Mouse (Mus musculus) heart, postnatal 0 days (tissue): ENCODE results near the gene Cyp4a29. TPM values are rescaled to one million over a fixed set of nuclear protein-coding genes. Genes with fewer than 3 reads are reported as not detected.
"Not testable (repeated sequence)": the region's sequence is repeated elsewhere in the genome, so short reads cannot be mapped to it uniquely, and the experiment has no call there.

Experiments used
- ATAC-seq: fragments of 200-750 bp; cut with Nextera tagmentation; 2 replicates; pipeline ENCODE4 v1.8.0; 2017; ENCODE audit warnings: low read depth, moderate number of reproducible peaks, moderate library complexity; ENCODE audit not compliant: insufficient read depth
- DNase-seq: peaks from one replicate; pipeline ENCODE4 v3.0.0-alpha.2; 2016; ENCODE audit warnings: low spot score
- H3K27ac ChIP-seq: fragments of 300-500 bp; sonication (generic); 2 replicates; pipeline ENCODE4 v1.5.1; 2014; ENCODE audit warnings: low read depth, mild to moderate bottlenecking
- H3K27me3 ChIP-seq: fragments of 300-500 bp; sonication (generic); 2 replicates; pipeline ENCODE4 v1.6.1; 2014; ENCODE audit warnings: low read length, mixed read lengths; ENCODE audit not compliant: control insufficient read depth, insufficient read depth
- H3K36me3 ChIP-seq: fragments of 300-500 bp; sonication (generic); replicated peaks from 2 replicates; pipeline ENCODE4 v1.6.1; 2014; ENCODE audit warnings: low read length, mixed read lengths; ENCODE audit not compliant: control insufficient read depth, insufficient read depth
- H3K4me1 ChIP-seq: fragments of 300-500 bp; sonication (generic); 2 replicates; pipeline ENCODE4 v1.6.1; 2014; ENCODE audit warnings: antibody characterized with exemption; ENCODE audit not compliant: control insufficient read depth, insufficient read depth
- H3K4me2 ChIP-seq: fragments of 300-500 bp; sonication (generic); 2 replicates; pipeline ENCODE4 v1.6.1; 2014; ENCODE audit warnings: low read depth, mild to moderate bottlenecking, low read length, moderate library complexity
- H3K4me3 ChIP-seq: fragments of 300-500 bp; sonication (generic); 2 replicates; pipeline ENCODE4 v1.5.1; 2014; ENCODE audit warnings: low read depth, low read length
- H3K9ac ChIP-seq: fragments of 300-500 bp; sonication (generic); replicated peaks from 2 replicates; pipeline ENCODE4 v1.6.1; 2014; ENCODE audit warnings: low read depth, low read length, mixed read lengths
- H3K9me3 ChIP-seq: fragments of 300-500 bp; sonication (generic); replicated peaks from 2 replicates; pipeline ENCODE4 v1.6.1; 2016; ENCODE audit warnings: low read length; ENCODE audit not compliant: control insufficient read depth
- CTCF ChIP-seq: IDR thresholded peaks from 2 replicates; pipeline ENCODE4 v1.5.1; 2016; ENCODE audit warnings: antibody characterized with exemption, control low read depth, low read depth
- EP300 ChIP-seq: IDR thresholded peaks from 2 replicates; pipeline ENCODE4 v1.6.1; 2016; ENCODE audit warnings: antibody characterized with exemption, low read depth
- WGBS: fragments of 180-500 bp; shearing (Covaris S2); extraction: QIAGEN DNeasy Blood & Tissue Kit; methylation state at CpG from one replicate; pipeline ENCODE4 v1.1.7; 2014; 5-methylcytosine and 5-hydroxymethylcytosine counted together
- polyA plus RNA-seq: library from polyadenylated mRNA; unstranded; fragments of >200 nt; fragmentation: Nextera tagmentation; extraction: Ambion mirVana; gene quantifications from 2 replicates; pipeline ENCODE4 v1.2.1, GENCODE M21; 2015
- total RNA-seq: library from RNA; depleted of rRNA; stranded (reverse); fragments of >200 nt; gene quantifications from 2 replicates; pipeline ENCODE4 v1.2.3, GENCODE M21; 2014; ENCODE audit warnings: low replicate concordance; rRNA removed

The Cyp4a29 gene
- total and polyA plus RNA-seq, 2 experiments from 2014 or later, result not detected

DNA sequence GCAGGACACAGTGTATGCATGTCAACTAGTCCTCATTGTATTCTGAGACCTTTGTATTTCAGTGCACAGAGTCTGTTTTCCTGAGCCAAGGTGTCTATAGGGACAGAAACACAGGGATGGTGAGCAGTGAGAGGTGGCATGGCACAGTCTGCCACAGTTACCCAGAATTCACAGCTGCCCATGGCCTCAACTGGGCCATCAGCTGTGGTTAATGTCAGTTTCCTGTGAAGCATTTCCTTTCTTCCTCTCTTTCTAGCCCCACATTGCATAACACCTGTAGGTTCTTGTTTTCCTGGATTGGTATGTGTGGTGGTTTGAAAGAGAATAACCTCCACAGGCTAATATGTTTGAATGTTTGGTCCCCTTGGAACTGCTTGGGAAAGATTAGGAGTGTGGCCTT is 38.5 kb downstream of the Cyp4a29 start:
- H3K27me3 ChIP-seq, result no peaks in the 10 kb centered on the region
- no peak overlapping the region for H3K9ac ChIP-seq
- H3K27ac ChIP-seq, result no peak overlapping the region

GRCm38 (mm10) chr4:115280779-115281178 is 38.9 kb downstream of the Cyp4a29 start:
- Histone ChIP-seq H3K4me3 (peak overlapping the region; percentile 34), H3K4me2 (peak overlapping the region; percentile 58)
- ATAC-seq, H3K27me3 ChIP-seq, H3K27ac ChIP-seq, H3K4me1 ChIP-seq, H3K36me3 ChIP-seq, H3K9ac ChIP-seq, H3K9me3 ChIP-seq, DNase-seq: not testable (repeated sequence)
- WGBS, result 11% methylated on average over 10 of the region's 10 CpGs

More for the DNA sequence above, 38.5 kb downstream of the Cyp4a29 start:
- Histone ChIP-seq H3K9me3 (no peaks in the 10 kb centered on the region), H3K4me2 (peak overlapping the region; percentile 58; the same call in 1 of the 2 replicates), H3K4me3 (no peak overlapping the region), H3K4me1 (no peaks in the 10 kb centered on the region), H3K36me3 (no peaks in the 10 kb centered on the region)
- DNase-seq, result no peak
- ATAC-seq, result no peak
- TF ChIP-seq EP300 (no peak), CTCF (no peak)

GRCm38 (mm10) chr4:115281231-115281767 is 39.4 kb downstream of the Cyp4a29 start:
- not testable (repeated sequence) for DNase-seq, ATAC-seq, H3K27me3 ChIP-seq, H3K36me3 ChIP-seq, H3K4me1 ChIP-seq, H3K9me3 ChIP-seq, H3K9ac ChIP-seq, H3K27ac ChIP-seq
- peak overlapping the region; percentile 34 for H3K4me3 ChIP-seq
- peak overlapping the region; percentile 58 for H3K4me2 ChIP-seq
- WGBS, result 12% methylated on average over 18 of the region's 23 CpGs

- not testable (repeated sequence) for H3K27ac ChIP-seq, ATAC-seq, H3K9me3 ChIP-seq, DNase-seq, H3K27me3 ChIP-seq, H3K9ac ChIP-seq, H3K4me2 ChIP-seq, H3K4me3 ChIP-seq, H3K4me1 ChIP-seq, H3K36me3 ChIP-seq
Measured at GRCm38 (mm10) chr4:115298746-115299145, 56.9 kb downstream of the Cyp4a29 start, which contains the start of gene Cyp4a12a. TSS of gene Cyp4a12a (plus strand) at chr4:115299046.

Other genes with a start within 250 kb of the Cyp4a29 start
- 6.1 and 10.0 TPM in 2 replicates for gene Stil, start 241.9 kb upstream of the Cyp4a29 start, total RNA-seq
- 1.7 and 2.0 TPM in 2 replicates for gene Stil, start 241.9 kb upstream of the Cyp4a29 start, polyA plus RNA-seq
- 10.1 and 10.7 TPM in 2 replicates for gene Tal1, start 185.7 kb upstream of the Cyp4a29 start, total RNA-seq
- 0.78 and 0.80 TPM in 2 replicates for gene Tal1, start 185.7 kb upstream of the Cyp4a29 start, polyA plus RNA-seq
- 0.97 and 4.2 TPM in 2 replicates for gene Pdzk1ip1, start 153.4 kb upstream of the Cyp4a29 start, total RNA-seq
- 0.90 and 1.0 TPM in 2 replicates for gene Pdzk1ip1, start 153.4 kb upstream of the Cyp4a29 start, polyA plus RNA-seq
- not detected in 2 replicates for gene Cyp4x1, start 107.8 kb upstream of the Cyp4a29 start, total RNA-seq
- not detected in 2 replicates for gene Cyp4x1, start 107.8 kb upstream of the Cyp4a29 start, polyA plus RNA-seq
- not detected in 2 replicates for gene Cyp4a12a, start 57.0 kb downstream of the Cyp4a29 start, total RNA-seq
- not detected in 2 replicates for gene Cyp4a12a, start 57.0 kb downstream of the Cyp4a29 start, polyA plus RNA-seq
- gene Cyp4a12b, start 169.5 kb downstream of the Cyp4a29 start, total RNA-seq, result not detected in 2 replicates
- gene Cyp4a12b, start 169.5 kb downstream of the Cyp4a29 start, polyA plus RNA-seq, result not detected in 2 replicates
- not detected in 2 replicates for gene Cyp4a30b, start 210.5 kb downstream of the Cyp4a29 start, total RNA-seq
- gene Cyp4a30b, start 210.5 kb downstream of the Cyp4a29 start, polyA plus RNA-seq, result not detected in 2 replicates